Mouse (Mus musculus) kidney, adult 11 months (tissue): Measurements from ENCODE around the gene Dtx4.
"Not testable (repeated sequence)": the region's sequence is repeated elsewhere in the genome, so short reads cannot be mapped to it uniquely, and the experiment has no call there.

ENCODE experiments used
- DNase-seq: peaks from one replicate; pipeline ENCODE4 v3.0.0; 2022

Gene Dtx4

DNA sequence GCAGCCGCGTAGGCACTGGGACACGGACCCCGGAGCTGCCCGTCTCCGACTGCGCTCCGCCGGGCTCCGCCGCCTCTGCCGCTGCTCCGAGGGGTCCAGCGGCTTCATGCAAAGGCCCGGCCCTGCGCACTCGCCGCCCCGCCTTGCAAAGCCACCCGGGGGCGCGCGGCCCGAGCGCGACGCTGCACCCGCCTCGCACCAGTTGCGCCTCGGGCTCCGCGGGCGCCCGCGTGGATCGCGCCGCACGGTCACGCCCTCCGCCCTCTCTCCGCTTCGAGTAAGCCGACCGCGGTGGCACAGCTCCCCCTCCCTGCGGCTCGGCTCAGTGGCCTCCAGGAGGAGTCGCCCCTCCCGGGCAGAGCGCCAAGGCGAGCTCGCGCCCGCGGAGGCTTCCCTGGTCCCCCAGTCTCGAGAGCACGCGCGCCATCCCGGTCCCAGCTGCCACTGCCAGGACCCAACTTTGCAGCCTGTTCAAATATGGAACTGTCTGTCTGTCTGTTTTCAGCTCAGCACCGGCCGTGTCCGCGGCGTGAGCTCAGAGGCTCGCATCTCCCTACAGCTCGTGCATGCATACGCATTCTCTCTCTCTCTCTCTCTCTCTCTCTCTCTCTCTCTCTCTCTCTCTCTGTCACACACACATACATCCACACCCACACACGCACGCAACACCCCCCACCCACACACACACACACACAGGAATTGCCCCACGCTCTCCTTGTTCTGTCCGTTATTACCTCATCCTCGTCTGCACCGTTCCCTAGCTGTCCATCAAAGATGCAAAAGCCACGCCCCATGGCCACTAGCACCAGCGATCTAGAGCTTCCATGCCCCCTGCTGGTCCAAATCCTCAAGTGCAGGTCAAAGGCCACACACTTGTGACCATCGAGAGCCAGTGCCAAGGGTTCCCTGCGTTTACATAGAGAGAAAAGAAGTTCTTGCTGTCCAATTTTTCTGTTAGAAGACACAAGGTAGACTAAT lies at the start of gene Dtx4:
Gene Dtx4 (minus strand): TSS at position 85 of the 978 bp plus-strand sequence.
- peak; percentile 92 for DNase-seq

DNA sequence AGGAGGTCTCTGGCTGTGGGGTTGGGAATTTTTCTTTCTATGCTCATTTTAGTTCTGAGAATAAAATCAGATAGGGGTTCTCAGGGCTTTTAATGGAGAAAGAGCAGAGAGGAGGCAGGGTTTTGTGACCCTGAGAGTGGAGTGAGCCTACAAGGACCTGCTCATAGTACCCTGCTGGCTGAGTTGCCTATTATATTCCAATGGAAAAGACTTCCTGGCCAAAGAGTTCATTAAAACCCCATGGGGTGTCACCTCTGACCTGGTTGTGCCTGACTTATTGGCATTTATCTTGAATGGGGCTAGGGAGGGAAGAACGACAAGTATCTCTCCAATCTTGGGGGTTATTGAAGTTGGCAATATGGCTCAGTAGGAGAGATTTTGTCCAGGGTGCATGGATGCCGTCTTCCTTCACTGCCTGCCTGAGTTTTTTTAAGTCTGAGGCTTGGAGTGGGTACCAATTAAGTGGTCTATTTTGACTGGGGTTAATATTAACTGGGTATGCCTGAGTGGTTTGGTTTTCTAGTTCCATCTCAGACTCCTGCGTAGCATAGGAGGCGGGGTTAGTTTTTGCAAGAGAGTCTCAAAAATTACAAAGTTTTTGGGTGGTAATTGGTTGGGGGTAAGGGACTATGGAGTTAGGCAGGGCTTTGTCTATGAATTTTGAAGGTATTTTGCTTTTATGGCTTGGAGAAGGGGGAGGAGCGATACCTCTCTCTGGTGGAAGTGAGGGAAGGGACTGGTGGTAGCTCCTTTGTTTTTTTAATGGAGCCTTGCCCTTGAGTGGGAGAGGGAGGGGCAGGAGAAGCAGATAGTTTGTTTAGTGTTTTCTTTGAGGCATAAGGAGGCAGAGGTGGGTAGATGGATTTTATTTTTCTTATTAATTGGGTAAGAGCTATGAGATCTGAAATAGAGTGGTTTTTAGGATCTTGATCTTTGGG lies 49.0 kb upstream of the Dtx4 start:
- no peak for DNase-seq

DNA sequence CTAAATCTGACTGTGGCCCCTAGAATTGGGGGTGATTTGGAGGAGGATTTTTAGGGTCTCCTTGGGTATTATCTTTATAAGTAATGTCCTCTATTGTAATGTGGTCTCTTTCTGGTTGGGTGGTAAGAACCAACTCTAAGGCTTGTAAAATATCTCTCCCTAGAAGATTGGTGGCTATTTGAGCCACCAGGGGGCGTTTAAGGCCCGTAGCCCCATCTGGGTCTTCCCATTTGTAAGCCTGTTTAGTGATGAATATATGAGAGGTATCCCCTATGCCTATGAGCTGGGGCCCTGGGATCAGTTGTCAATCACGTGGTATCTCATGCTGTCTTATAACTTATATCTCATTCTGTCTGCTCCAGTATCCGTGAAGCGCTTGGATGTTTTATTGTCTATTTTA lies 47.9 kb upstream of the Dtx4 start:
- no peak for DNase-seq

GRCm38 (mm10) chr19:12545440-12545839 lies 44.2 kb upstream of the Dtx4 start, which contains the start of gene Fam111a:
Gene Fam111a, plus strand, starts transcription at chr19:12545740.
- DNase-seq: not testable (repeated sequence)

DNA sequence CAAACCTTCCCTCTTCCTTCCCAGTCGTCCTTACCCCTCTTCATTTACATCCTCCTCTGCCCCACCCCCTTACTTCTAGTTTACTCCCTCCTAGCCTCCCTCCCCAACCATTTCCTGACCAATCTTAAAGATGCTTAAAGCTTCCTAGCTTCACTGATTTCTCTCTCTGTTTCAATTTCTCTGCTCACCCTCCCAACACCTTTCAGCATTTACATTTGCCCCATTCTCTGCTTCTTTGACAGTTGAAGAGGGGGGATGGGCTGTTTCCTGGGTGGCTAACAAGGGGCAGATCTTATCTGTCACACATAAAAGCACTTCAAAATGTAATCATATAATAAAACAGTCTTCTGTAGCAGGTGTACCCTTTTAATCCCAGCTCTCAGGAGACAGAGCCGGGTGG lies 40.4 kb upstream of the Dtx4 start:
- no peak for DNase-seq

DNA sequence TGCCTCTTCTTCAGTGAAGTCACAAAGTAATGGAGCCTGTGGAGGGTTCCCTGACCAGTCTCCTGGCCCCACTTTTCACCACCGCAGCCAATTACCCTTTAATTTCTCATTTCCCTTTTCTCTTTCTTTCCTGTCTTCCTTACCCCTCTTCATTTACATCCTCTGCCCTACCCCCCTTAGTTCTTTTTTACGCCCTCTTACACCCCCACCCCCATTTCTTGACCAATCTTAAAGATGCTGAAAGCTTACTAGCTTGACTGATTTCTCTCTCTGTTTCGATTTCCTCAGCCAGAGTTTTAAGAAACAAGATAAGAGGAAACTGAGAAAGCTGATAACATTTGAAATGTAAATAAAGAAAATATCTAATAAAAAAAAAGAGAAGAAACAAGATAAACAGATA lies 39.5 kb upstream of the Dtx4 start:
- DNase-seq: no peak

DNA sequence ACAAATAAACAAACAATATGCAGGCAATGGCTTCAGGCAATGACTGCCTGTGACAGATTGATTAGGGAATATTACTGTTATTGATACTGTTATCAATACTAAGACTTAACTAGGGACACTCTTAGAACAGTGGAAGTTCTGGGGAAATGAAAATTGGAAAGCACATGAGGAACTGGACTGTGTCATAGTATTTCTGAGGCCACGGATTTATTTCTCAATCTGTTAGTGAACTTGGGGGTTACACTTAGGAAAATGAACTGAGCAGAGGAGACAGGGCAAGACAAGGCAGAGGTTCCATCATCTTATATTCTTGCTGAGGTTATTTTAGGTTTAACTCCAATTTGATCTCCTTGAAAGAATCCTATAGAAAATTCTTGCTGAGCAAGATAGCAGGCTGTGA lies 38.7 kb upstream of the Dtx4 start:
- DNase-seq: no peak

DNA sequence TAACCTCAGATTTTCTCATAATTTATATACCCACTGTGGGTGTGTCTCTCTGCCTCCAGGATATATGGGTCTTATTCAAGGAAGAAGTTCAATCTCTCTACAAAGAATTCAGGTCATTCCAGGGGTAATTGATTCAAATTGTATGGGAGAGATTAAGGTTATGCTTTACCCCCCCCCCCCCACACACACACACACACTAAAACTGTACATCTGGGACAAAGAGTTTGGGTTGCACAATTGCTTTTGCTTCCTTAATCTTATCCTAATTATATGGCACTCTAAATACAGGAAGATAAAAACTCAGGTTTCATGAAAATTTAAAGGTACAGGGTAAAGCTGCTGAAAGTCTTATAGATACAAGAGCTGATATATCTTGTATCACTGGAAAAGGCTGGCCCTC lies 35.9 kb upstream of the Dtx4 start:
- DNase-seq: no peak

DNA sequence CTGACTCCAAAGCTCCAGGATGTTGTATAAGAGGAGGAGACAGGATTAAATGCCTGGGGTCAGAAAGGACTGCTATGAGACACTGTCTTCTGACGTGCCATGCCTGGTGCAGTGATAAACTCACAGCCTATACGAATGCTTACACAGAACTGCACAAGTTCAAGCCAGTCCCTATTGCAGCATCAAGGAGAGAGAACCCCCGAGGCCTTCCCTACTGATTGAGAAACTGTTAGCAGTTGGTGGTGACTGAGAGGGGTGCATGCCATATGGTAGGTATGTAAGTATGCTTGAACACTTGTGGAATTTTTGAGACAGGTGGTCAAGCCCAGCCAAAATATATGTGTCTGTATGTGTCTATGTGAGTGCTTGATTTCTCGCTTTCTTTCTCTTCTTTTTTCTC lies 22.1 kb upstream of the Dtx4 start:
- DNase-seq: no peak

DNA sequence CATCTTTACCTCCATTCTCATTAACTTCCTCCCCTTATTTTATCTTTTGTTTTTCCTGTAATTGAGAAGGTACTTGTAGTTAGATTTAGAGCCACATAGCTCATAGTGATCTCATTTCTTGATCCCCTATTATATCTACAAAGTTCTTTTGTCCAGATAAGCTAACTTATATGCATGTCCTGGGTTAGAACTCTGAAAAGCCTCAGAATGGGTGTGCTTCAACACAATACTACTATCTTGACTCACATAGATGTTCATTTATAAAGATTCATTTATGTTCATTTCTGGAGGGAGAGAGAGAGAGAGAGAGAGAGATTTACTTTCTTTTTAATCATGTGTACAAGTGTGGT lies 17.3 kb upstream of the Dtx4 start:
- DNase-seq: no peak

DNA sequence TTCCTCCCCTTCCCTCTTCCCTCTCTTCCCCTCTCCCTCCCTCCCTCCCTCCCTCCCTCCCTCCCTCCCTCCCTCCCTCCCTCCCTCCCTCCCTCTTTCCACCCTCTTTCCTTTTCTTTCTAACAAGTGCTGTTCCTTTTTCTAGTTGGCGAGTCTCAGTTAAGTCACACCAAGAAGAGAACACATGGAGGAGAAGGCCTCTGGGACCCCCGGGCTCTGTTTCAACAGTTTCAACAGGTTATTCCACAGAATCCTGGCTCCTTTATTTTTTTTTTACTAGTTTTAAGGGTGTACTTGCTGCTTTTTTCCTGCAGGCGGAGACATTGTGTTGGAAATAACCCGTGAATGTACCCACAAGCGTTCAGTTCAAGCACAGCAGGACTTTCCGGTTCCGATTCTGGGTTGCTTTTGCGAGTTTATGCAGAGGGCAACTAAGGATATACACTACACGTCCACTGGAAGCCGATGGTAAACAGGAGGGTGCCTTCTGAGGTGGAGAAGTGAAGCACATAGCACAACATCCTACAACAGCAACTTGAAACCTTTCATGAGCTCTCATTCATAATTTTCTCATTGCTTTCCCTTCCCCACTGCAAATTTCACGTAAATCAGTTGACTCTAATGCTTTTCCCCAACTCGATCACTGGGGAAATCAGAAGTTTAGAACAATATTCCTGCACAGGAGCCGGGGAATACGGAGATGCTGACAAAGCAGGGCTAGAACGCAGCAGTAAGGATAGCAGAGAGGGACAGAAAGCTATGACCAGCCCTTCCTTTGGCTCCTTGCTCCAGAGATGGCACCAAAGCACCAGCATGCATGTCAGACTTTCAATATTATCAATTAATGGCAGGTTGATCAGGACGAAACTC lies 16.7 kb upstream of the Dtx4 start:
- peak; percentile 57 for DNase-seq

- no peak for DNase-seq
Observed at GRCm38 (mm10) chr19:12514621-12515020, 13.4 kb upstream of the Dtx4 start.

- no peak for DNase-seq
Observed at GRCm38 (mm10) chr19:12502756-12503155, 1.5 kb upstream of the Dtx4 start.

GRCm38 (mm10) chr19:12500881-12501311 lies 358 bp downstream of the Dtx4 start:
- no peak for DNase-seq

- no peak for DNase-seq
Observed at GRCm38 (mm10) chr19:12500124-12500523, 1.1 kb downstream of the Dtx4 start.

DNA sequence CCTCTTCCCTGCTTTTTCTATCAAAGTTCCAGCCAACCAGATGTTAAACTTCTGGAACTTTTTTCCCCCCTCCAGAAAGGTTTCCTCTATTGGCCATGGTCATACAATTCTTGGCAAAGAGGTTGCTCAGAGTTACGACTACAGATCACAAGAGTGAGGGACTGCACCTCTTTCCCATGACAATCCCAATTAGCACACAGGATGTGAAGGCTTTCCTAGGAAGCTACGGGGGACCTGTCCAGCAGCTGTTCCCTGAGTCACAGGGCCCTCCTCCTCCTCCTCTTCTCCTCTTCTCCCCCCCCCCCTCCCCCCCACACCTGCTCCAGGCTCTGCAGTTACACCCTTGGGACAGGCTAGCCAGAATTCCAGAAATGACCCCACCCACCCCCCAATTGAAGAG lies 1.8 kb downstream of the Dtx4 start:
- no peak for DNase-seq

DNA sequence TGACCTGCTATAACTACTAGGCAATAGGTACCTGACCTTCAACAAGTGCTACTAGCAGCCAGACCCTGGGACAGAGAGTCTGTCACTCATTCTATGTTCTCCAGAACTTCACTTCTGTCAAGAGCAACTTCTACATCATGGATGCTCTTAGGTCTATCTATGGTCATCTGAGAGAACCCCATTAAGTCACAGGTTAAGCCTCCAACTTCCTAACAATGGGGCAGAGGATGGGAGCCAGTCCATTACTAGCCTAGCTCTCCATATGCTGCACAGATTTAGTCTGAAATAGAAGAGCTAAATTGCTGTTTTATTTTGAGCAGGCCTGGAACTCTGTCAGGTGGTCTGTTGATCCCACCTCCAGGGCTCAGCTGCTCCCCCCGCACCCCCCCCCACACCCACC lies 2.3 kb downstream of the Dtx4 start:
- DNase-seq: no peak

DNA sequence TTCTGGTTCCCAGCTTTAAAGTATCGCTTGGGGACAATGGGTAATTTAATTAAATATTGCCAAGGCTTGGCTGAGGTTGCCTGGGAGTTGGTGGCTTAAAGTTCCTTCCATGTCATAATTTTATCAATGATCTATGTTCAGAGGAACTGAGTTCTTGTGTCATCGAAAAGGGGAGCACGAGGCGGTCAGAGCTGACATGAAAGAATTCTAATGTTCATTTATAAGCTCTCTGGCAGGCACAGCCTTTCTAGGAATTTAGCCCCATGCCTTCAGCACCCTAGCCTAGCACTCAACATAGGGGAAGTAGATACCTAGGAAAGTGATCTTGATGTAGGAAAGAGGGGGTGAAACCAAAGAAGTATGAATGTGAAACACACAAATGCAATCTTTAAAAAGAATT lies 2.9 kb downstream of the Dtx4 start:
- no peak for DNase-seq

- DNase-seq: no peak
Observed at GRCm38 (mm10) chr19:12497909-12498308, 3.3 kb downstream of the Dtx4 start.

DNA sequence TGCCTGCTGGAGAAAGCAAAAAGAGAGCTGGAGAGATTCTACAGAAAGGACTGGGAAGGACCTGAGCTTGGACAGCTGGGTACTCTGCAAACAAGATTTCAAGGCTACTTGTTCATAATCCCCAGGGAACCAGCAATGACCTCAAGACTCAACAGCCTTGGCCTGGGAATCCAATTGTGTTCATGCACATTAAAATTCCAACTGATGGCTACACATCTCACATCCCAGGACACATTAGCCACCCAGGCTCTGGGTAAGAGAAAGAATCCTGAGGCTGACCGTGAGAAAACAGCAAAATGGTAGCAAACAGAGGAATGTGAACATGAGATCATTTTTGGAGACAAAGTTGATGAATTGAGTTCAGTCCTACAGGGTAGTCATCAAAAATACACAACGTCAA lies 5.0 kb downstream of the Dtx4 start:
- DNase-seq: no peak

DNA sequence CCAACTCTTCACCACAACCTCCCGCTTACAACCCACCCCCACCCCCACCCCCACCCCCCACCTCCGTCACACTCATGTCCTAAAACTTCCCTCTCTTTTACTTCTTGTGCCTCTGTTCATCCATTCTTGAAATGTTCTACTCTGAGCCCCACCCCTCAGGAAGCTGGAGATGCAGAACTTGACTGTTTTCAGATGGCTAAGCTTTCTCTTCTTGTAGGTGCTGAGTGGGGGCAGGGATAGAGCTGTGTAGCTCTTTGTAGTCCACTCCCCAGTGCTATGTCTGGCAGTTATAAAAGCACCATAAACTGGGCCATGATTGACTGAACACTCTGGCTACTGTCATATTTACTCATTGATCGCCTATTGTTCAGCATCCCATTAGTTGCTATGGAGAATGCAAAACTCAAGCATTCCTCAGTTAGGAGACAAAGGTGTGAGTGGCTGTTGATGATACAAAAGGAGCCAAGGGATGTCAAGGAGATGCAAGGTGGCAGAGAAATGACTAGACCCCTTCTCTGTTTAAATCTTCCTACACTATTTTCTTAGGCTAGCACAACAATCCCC lies 6.2 kb downstream of the Dtx4 start:
- no peak for DNase-seq

DNA sequence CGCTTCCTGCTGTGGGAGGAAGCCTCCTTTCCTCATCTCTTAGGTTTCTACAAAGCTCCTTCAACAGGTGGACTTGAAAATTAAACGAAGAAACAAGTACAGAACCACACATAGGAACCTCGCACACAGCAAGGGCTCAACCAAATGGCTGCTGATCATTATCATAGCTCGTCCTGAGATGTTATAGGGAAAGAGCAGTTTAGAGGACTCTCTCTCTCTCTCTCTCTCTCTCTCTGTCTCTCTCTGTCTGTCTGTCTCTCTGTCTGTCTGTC lies 7.1 kb downstream of the Dtx4 start:
- no peak for DNase-seq
